Mouse (Mus musculus) heart, postnatal 0 days (tissue): Measurements from ENCODE around the gene Rtn4rl1. TPM values are rescaled to one million over a fixed set of nuclear protein-coding genes. Genes with fewer than 3 reads are reported as not detected.
"Not testable (repeated sequence)": the region's sequence is repeated elsewhere in the genome, so short reads cannot be mapped to it uniquely, and the experiment has no call there.

ENCODE experiments used
- ATAC-seq: fragments of 200-750 bp; cut with Nextera tagmentation; 2 replicates; pipeline ENCODE4 v1.8.0; 2017; ENCODE audit warnings: low read depth, moderate number of reproducible peaks, moderate library complexity; ENCODE audit not compliant: insufficient read depth
- DNase-seq: peaks from one replicate; pipeline ENCODE4 v3.0.0-alpha.2; 2016; ENCODE audit warnings: low spot score
- H3K27ac ChIP-seq: fragments of 300-500 bp; sonication (generic); 2 replicates; pipeline ENCODE4 v1.5.1; 2014; ENCODE audit warnings: low read depth, mild to moderate bottlenecking
- H3K27me3 ChIP-seq: fragments of 300-500 bp; sonication (generic); 2 replicates; pipeline ENCODE4 v1.6.1; 2014; ENCODE audit warnings: low read length, mixed read lengths; ENCODE audit not compliant: control insufficient read depth, insufficient read depth
- H3K36me3 ChIP-seq: fragments of 300-500 bp; sonication (generic); replicated peaks from 2 replicates; pipeline ENCODE4 v1.6.1; 2014; ENCODE audit warnings: low read length, mixed read lengths; ENCODE audit not compliant: control insufficient read depth, insufficient read depth
- H3K4me1 ChIP-seq: fragments of 300-500 bp; sonication (generic); 2 replicates; pipeline ENCODE4 v1.6.1; 2014; ENCODE audit warnings: antibody characterized with exemption; ENCODE audit not compliant: control insufficient read depth, insufficient read depth
- H3K4me2 ChIP-seq: fragments of 300-500 bp; sonication (generic); 2 replicates; pipeline ENCODE4 v1.6.1; 2014; ENCODE audit warnings: low read depth, mild to moderate bottlenecking, low read length, moderate library complexity
- H3K4me3 ChIP-seq: fragments of 300-500 bp; sonication (generic); 2 replicates; pipeline ENCODE4 v1.5.1; 2014; ENCODE audit warnings: low read depth, low read length
- H3K9ac ChIP-seq: fragments of 300-500 bp; sonication (generic); replicated peaks from 2 replicates; pipeline ENCODE4 v1.6.1; 2014; ENCODE audit warnings: low read depth, low read length, mixed read lengths
- H3K9me3 ChIP-seq: fragments of 300-500 bp; sonication (generic); replicated peaks from 2 replicates; pipeline ENCODE4 v1.6.1; 2016; ENCODE audit warnings: low read length; ENCODE audit not compliant: control insufficient read depth
- CTCF ChIP-seq: IDR thresholded peaks from 2 replicates; pipeline ENCODE4 v1.5.1; 2016; ENCODE audit warnings: antibody characterized with exemption, control low read depth, low read depth
- EP300 ChIP-seq: IDR thresholded peaks from 2 replicates; pipeline ENCODE4 v1.6.1; 2016; ENCODE audit warnings: antibody characterized with exemption, low read depth
- WGBS: fragments of 180-500 bp; shearing (Covaris S2); extraction: QIAGEN DNeasy Blood & Tissue Kit; methylation state at CpG from one replicate; pipeline ENCODE4 v1.1.7; 2014; 5-methylcytosine and 5-hydroxymethylcytosine counted together
- polyA plus RNA-seq: library from polyadenylated mRNA; unstranded; fragments of >200 nt; fragmentation: Nextera tagmentation; extraction: Ambion mirVana; gene quantifications from 2 replicates; pipeline ENCODE4 v1.2.1, GENCODE M21; 2015
- total RNA-seq: library from RNA; depleted of rRNA; stranded (reverse); fragments of >200 nt; gene quantifications from 2 replicates; pipeline ENCODE4 v1.2.3, GENCODE M21; 2014; ENCODE audit warnings: low replicate concordance

Gene Rtn4rl1
- total and polyA plus RNA-seq, 2 experiments from 2014 or later = 12.2 to 19.7 TPM

DNA sequence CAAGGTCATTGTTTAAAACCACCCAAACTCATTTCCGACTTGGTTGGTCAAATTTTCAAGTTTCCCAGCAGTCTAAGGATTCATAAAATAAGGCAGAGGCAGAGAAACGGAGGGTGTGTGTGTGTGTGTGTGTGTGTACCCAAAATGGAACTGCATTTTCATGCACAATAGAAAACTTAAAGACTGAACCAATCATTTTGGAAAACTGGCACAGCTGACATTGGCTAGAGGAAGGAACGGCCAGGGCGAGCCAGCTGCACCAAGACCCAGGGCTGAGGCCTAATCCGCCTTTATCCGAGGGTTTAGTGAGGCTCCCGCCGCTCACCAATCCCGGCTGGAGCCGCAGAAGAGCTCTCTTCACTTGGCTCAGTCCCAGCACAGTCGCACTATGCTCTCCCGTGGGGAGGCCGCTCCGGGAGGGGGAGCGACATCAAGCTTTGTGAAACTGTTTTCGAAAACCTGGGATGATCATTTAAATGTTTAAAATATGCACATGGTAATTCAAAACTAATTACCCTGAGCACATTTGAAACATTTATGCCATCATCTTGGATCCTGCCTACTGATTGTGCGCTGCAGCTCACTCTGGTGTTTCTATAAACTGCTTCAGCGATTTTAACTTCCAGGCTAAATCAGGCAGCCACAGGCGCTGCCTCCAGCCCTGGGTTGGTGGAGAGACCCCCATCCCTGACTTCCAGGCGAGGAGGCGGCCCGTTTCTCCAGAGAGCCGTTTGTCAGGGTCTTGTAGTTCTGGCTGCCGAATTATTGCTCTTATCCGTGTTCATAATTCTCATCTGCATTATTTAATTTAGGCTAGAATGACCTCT, 98.0 kb downstream of the Rtn4rl1 start:
- Histone ChIP-seq H3K4me2 (peak overlapping the region; percentile 44), H3K36me3 (no peaks in the 10 kb centered on the region), H3K4me1 (peaks cover 56% of the 10 kb centered on the region), H3K9me3 (no peaks in the 10 kb centered on the region), H3K9ac (0 out of 2 replicates have a peak overlapping the region, but pooled peaks have one; percentile 18), H3K4me3 (0 out of 2 replicates have a peak overlapping the region, but pooled peaks have one; percentile 4), H3K27ac (peak overlapping the region; percentile 63), H3K27me3 (no peaks in the 10 kb centered on the region)
- TF ChIP-seq CTCF (no peak), EP300 (no peak)
- ATAC-seq (peak; percentile 21; the same call in 1 of the 2 replicates), DNase-seq (peak; percentile 40)
- 24% methylated on average over 25 of the region's 25 CpGs for WGBS

DNA sequence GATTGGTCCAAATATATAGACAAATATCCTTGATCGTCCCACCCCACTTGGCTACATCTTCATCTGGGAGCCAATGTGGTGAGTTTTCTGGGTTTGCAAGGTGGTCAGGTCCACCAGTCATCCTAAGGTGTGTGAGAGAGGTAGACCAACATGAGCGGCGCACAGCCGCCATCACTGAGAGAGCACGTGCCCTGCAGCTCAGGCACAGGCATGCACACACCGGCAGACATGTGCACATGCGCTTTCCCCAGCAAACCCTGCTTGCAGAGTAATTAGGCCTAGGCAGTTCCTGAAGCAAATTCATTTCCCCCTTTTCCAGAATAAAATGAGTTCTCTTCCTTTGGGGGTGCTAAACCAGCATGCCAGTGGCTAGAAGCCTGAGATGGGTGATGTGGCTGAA, 98.7 kb downstream of the Rtn4rl1 start:
- no peak overlapping the region for H3K4me3 ChIP-seq
- H3K9me3 ChIP-seq = no peaks in the 10 kb centered on the region
- no peak for DNase-seq
- H3K36me3 ChIP-seq = no peaks in the 10 kb centered on the region
- WGBS = 89% methylated on average over 7 of the region's 7 CpGs
- ATAC-seq = no peak
- H3K9ac ChIP-seq = no peak overlapping the region
- no peak overlapping the region for H3K4me2 ChIP-seq
- no peaks in the 10 kb centered on the region for H3K27me3 ChIP-seq
- no peak overlapping the region for H3K27ac ChIP-seq
- H3K4me1 ChIP-seq = peaks cover 63% of the 10 kb centered on the region
- TF ChIP-seq CTCF (no peak), EP300 (no peak)

- Histone ChIP-seq H3K4me1 (peaks cover 58% of the 10 kb centered on the region), H3K4me3 (no peak overlapping the region), H3K27me3 (no peaks in the 10 kb centered on the region), H3K9me3 (no peaks in the 10 kb centered on the region), H3K36me3 (no peaks in the 10 kb centered on the region), H3K4me2 (peak overlapping the region; percentile 24; the same call in 1 of the 2 replicates), H3K27ac (peak overlapping the region; percentile 88), H3K9ac (no peak overlapping the region)
- DNase-seq (no peak), ATAC-seq (peak; percentile 25; the same call in 1 of the 2 replicates)
- TF ChIP-seq EP300 (no peak), CTCF (no peak)
- WGBS = 30% methylated on average over 21 of the region's 21 CpGs
Observed at GRCm38 (mm10) chr11:75293852-75294361, 100.3 kb downstream of the Rtn4rl1 start.

DNA sequence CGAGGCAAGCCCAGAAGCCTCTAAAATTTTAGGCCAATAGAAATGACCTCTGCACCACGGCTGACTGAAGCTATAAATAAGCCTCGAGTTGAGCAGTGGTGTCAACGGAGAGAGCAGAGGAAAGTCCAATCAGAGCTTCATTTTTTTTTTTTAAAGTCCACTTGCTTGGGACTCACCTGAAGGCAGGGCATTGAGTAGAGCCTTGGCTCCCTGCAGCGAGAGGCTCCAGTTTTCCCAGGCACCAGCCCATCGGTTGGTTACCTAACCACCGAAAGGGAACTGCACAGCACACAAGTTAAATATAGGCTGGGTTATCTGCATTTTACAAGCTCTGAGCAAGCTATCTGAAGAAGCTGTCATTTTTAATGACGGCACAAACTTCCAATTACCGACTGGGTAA, 101.3 kb downstream of the Rtn4rl1 start:
- Histone ChIP-seq H3K9ac (no peak overlapping the region; the same call in 1 of the 2 replicates), H3K27ac (peak overlapping the region; percentile 88)
- DNase-seq = peak; percentile 67

DNA sequence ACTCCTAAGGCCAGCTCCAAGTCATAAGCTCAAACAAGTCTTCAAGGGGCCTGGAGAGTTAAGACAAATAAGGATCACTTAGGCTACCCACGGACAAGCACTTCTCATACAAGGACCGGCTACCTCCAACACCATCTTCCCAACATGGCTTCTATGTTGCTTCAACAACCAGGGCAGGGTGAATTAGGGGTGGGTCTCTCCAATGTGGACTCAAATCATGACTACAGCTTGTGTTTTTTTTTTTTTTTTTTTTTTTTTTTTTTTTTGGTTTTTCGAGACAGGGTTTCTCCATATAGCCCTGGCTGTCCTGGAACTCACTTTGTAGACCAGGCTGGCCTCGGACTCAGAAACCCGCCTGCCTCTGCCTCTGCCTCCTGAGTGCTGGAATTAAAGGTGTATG, 102.0 kb downstream of the Rtn4rl1 start:
- H3K9me3 ChIP-seq, DNase-seq, ATAC-seq, H3K4me3 ChIP-seq, H3K27me3 ChIP-seq, H3K9ac ChIP-seq, H3K4me2 ChIP-seq: not testable (repeated sequence)
- 91% methylated on average over 4 of the region's 5 CpGs for WGBS
- peaks cover 10% of the 10 kb centered on the region for H3K36me3 ChIP-seq
- H3K4me1 ChIP-seq = peaks cover 55% of the 10 kb centered on the region
- H3K27ac ChIP-seq = peak overlapping the region; percentile 88

More for the DNA sequence above, 101.3 kb downstream of the Rtn4rl1 start:
- ATAC-seq = peak; percentile 49
- H3K4me3 ChIP-seq = no peak overlapping the region
- H3K4me1 ChIP-seq = peaks cover 55% of the 10 kb centered on the region
- peak overlapping the region; percentile 20; the same call in 1 of the 2 replicates for H3K4me2 ChIP-seq
- no peaks in the 10 kb centered on the region for H3K9me3 ChIP-seq
- no peaks in the 10 kb centered on the region for H3K27me3 ChIP-seq
- TF ChIP-seq CTCF (no peak), EP300 (peak; percentile 69; the same call in 1 of the 2 replicates)
- H3K36me3 ChIP-seq = peaks cover 4% of the 10 kb centered on the region
- 22% methylated on average over 9 of the region's 9 CpGs for WGBS
